Mouse (Mus musculus) liver, embryonic 16.5 days (tissue): ENCODE data around the gene Pnpla2. TPM values are rescaled to one million over a fixed set of nuclear protein-coding genes. Genes with fewer than 3 reads are reported as not detected.

ENCODE experiments used
- ATAC-seq: fragments of 200-750 bp; cut with Nextera tagmentation; 2 replicates; pipeline ENCODE4 v1.8.0; 2017; ENCODE audit warnings: low read depth, mild to moderate bottlenecking, moderate number of reproducible peaks, moderate library complexity
- H3K27ac ChIP-seq: fragments of 300-500 bp; sonication (generic); 2 replicates; pipeline ENCODE4 v1.5.1; 2014; ENCODE audit warnings: mild to moderate bottlenecking, low read length
- H3K27me3 ChIP-seq: fragments of 300-500 bp; sonication (generic); 2 replicates; pipeline ENCODE4 v1.6.1; 2014; ENCODE audit warnings: low read depth, low read length, mixed read lengths; ENCODE audit not compliant: control insufficient read depth, insufficient read depth
- H3K36me3 ChIP-seq: fragments of 300-500 bp; sonication (generic); 2 replicates; pipeline ENCODE4 v1.6.1; 2014; ENCODE audit warnings: mild to moderate bottlenecking; ENCODE audit not compliant: control insufficient read depth, insufficient read depth
- H3K4me1 ChIP-seq: fragments of 300-500 bp; sonication (generic); 2 replicates; pipeline ENCODE4 v1.6.1; 2014; ENCODE audit warnings: low read depth, low read length, mixed read lengths; ENCODE audit not compliant: control insufficient read depth
- H3K4me2 ChIP-seq: fragments of 300-500 bp; sonication (generic); 2 replicates; pipeline ENCODE4 v1.6.1; 2014; ENCODE audit warnings: low read depth, low read length, mixed read lengths
- H3K4me3 ChIP-seq: fragments of 300-500 bp; sonication (generic); 2 replicates; pipeline ENCODE4 v1.5.1; 2014; ENCODE audit warnings: low read depth, mild to moderate bottlenecking, low read length
- H3K9ac ChIP-seq: fragments of 300-500 bp; sonication (generic); 2 replicates; pipeline ENCODE4 v1.6.1; 2014; ENCODE audit warnings: low read depth, low read length
- H3K9me3 ChIP-seq: fragments of 300-500 bp; sonication (generic); replicated peaks from 2 replicates; pipeline ENCODE4 v1.6.1; 2016; ENCODE audit warnings: low read length; ENCODE audit not compliant: control insufficient read depth
- WGBS: fragments of 180-500 bp; shearing (Covaris S2); extraction: QIAGEN DNeasy Blood & Tissue Kit; methylation state at CpG from one replicate; pipeline ENCODE4 v1.1.7; 2014; ENCODE audit not compliant: insufficient replicate concordance; 5-methylcytosine and 5-hydroxymethylcytosine counted together
- polyA plus RNA-seq: library from polyadenylated mRNA; unstranded; fragments of >200 nt; fragmentation: Nextera tagmentation; extraction: Ambion mirVana; gene quantifications from 2 replicates; pipeline ENCODE4 v1.2.1, GENCODE M21; 2015

Pnpla2 gene
- polyA plus RNA-seq, 1 experiment from 2014 or later: 15.5 TPM

GRCm38 (mm10) chr7:141467230-141468030 lies 12.4 kb downstream of the Pnpla2 start, which contains the start of gene Cd151:
Cd151 (plus strand) TSS chr7:141467392.
- Histone ChIP-seq H3K36me3 (peaks cover 9% of the 10 kb centered on the region), H3K9me3 (no peaks in the 10 kb centered on the region), H3K27me3 (peaks cover 43% of the 10 kb centered on the region), H3K4me2 (peak within 1 kb of the TSS; percentile 97), H3K4me3 (peak within 1 kb of the TSS; percentile 75), H3K9ac (peak within 1 kb of the TSS; percentile 85), H3K27ac (peak within 1 kb of the TSS; percentile 75), H3K4me1 (peaks cover 37% of the 10 kb centered on the region)
- WGBS: under 1% methylated on average over 52 of the region's 52 CpGs
- ATAC-seq: peak; percentile 89

GRCm38 (mm10) chr7:141468164-141468521 lies 13.1 kb downstream of the Pnpla2 start:
- no peak for ATAC-seq
- Histone ChIP-seq H3K27me3 (peaks cover 36% of the 10 kb centered on the region), H3K9me3 (no peaks in the 10 kb centered on the region), H3K4me3 (peak overlapping the region; percentile 75), H3K4me1 (peaks cover 37% of the 10 kb centered on the region), H3K27ac (peak overlapping the region; percentile 75), H3K9ac (peak overlapping the region; percentile 85), H3K4me2 (peak overlapping the region; percentile 97), H3K36me3 (peaks cover 12% of the 10 kb centered on the region)
- 26% methylated on average over 5 of the region's 5 CpGs for WGBS

GRCm38 (mm10) chr7:141468522-141469211 lies 13.7 kb downstream of the Pnpla2 start:
- ATAC-seq: peak; percentile 47
- 5% methylated on average over 8 of the region's 8 CpGs for WGBS
- Histone ChIP-seq H3K4me3 (peak overlapping the region; percentile 75), H3K9ac (peak overlapping the region; percentile 85), H3K4me2 (peak overlapping the region; percentile 97), H3K27me3 (peaks cover 31% of the 10 kb centered on the region), H3K36me3 (peaks cover 12% of the 10 kb centered on the region), H3K9me3 (no peaks in the 10 kb centered on the region), H3K4me1 (peaks cover 42% of the 10 kb centered on the region), H3K27ac (peak overlapping the region; percentile 75)

- 82% methylated on average over 6 of the region's 6 CpGs for WGBS
- Histone ChIP-seq H3K36me3 (peaks cover 12% of the 10 kb centered on the region), H3K27me3 (peaks cover 24% of the 10 kb centered on the region), H3K27ac (no peak overlapping the region), H3K4me1 (peaks cover 47% of the 10 kb centered on the region), H3K9ac (no peak overlapping the region), H3K9me3 (no peaks in the 10 kb centered on the region), H3K4me2 (no peak overlapping the region), H3K4me3 (no peak overlapping the region)
- ATAC-seq: no peak
Measured at GRCm38 (mm10) chr7:141469352-141469751, 14.4 kb downstream of the Pnpla2 start.

GRCm38 (mm10) chr7:141469901-141470636 lies 15.1 kb downstream of the Pnpla2 start:
- Histone ChIP-seq H3K27ac (no peak overlapping the region), H3K36me3 (peaks cover 12% of the 10 kb centered on the region), H3K27me3 (peaks cover 17% of the 10 kb centered on the region), H3K9ac (no peak overlapping the region), H3K4me2 (no peak overlapping the region), H3K4me3 (no peak overlapping the region), H3K4me1 (peaks cover 43% of the 10 kb centered on the region), H3K9me3 (no peaks in the 10 kb centered on the region)
- 88% methylated on average over 18 of the region's 18 CpGs for WGBS
- no peak for ATAC-seq

GRCm38 (mm10) chr7:141470637-141470944 lies 15.6 kb downstream of the Pnpla2 start:
- H3K36me3 ChIP-seq: peaks cover 12% of the 10 kb centered on the region

GRCm38 (mm10) chr7:141471236-141471635 lies 16.2 kb downstream of the Pnpla2 start:
- no peak overlapping the region for H3K27ac ChIP-seq

More at GRCm38 (mm10) chr7:141470637-141470944, 15.6 kb downstream of the Pnpla2 start:
- Histone ChIP-seq H3K9me3 (no peaks in the 10 kb centered on the region), H3K4me2 (no peak overlapping the region), H3K4me1 (peaks cover 43% of the 10 kb centered on the region), H3K27ac (no peak overlapping the region), H3K27me3 (peaks cover 12% of the 10 kb centered on the region), H3K4me3 (no peak overlapping the region), H3K9ac (no peak overlapping the region)
- no peak for ATAC-seq
- WGBS: 87% methylated on average over 10 of the region's 10 CpGs

GRCm38 (mm10) chr7:141472226-141472625 lies 17.2 kb downstream of the Pnpla2 start:
- Histone ChIP-seq H3K27ac (no peak overlapping the region), H3K4me3 (no peak overlapping the region), H3K9ac (no peak overlapping the region), H3K9me3 (no peaks in the 10 kb centered on the region), H3K36me3 (peaks cover 12% of the 10 kb centered on the region), H3K4me1 (peaks cover 52% of the 10 kb centered on the region), H3K27me3 (no peaks in the 10 kb centered on the region), H3K4me2 (no peak overlapping the region)
- no peak for ATAC-seq
- WGBS: 69% methylated on average over 6 of the region's 6 CpGs

More at GRCm38 (mm10) chr7:141471236-141471635, 16.2 kb downstream of the Pnpla2 start:
- WGBS: 85% methylated on average over 1 of the region's 1 CpGs
- Histone ChIP-seq H3K4me3 (no peak overlapping the region), H3K4me1 (peaks cover 50% of the 10 kb centered on the region), H3K9me3 (no peaks in the 10 kb centered on the region), H3K27me3 (peaks cover 6% of the 10 kb centered on the region), H3K36me3 (peaks cover 12% of the 10 kb centered on the region), H3K4me2 (no peak overlapping the region), H3K9ac (no peak overlapping the region)
- no peak for ATAC-seq
